Mouse (Mus musculus) bone marrow, adult 2 months (tissue): Measurements from ENCODE around the gene Mettl2. TPM values are rescaled to one million over a fixed set of nuclear protein-coding genes. Genes with fewer than 3 reads are reported as not detected.
A peak's percentile ranks its signal among the peaks of the same experiment; 100 is the strongest.

Experiments used
- H3K27ac ChIP-seq: fragments of 200-500 bp; 2 replicates; pipeline ENCODE4 v1.5.1; 2012; ENCODE audit warnings: low read depth, mild to moderate bottlenecking, control low read depth, inconsistent platforms, low read length; ENCODE audit not compliant: control insufficient read depth, poor library complexity, insufficient read depth
- H3K4me1 ChIP-seq: fragments of 200-500 bp; 2 replicates; pipeline ENCODE4 v1.6.1; 2011; ENCODE audit warnings: low read length; ENCODE audit not compliant: control insufficient read depth, insufficient read depth
- H3K4me3 ChIP-seq: fragments of 200-500 bp; replicated peaks from 2 replicates; pipeline ENCODE3; 2011; ENCODE audit warnings: mild to moderate bottlenecking, low read depth, low read length, control low read depth; ENCODE audit not compliant: control insufficient read depth
- CTCF ChIP-seq: fragments of 200-500 bp; IDR thresholded peaks from 2 replicates; pipeline ENCODE4 v1.5.1; 2011; ENCODE audit warnings: low read length, control low read depth; ENCODE audit not compliant: control insufficient read depth, insufficient read depth
- POLR2A ChIP-seq: fragments of 200-500 bp; IDR thresholded peaks from 2 replicates; pipeline ENCODE4 v1.6.1; 2011; ENCODE audit warnings: low read depth, mild to moderate bottlenecking, control low read depth, low read length, borderline replicate concordance; ENCODE audit not compliant: control insufficient read depth
- WGBS: fragments of 180-500 bp; shearing (Covaris S2); methylation state at CpG from one replicate; pipeline ENCODE4 v1.1.7; 2018; 5-methylcytosine and 5-hydroxymethylcytosine counted together
- polyA plus RNA-seq: library from polyadenylated mRNA; stranded (reverse); fragments of >200 nt; gene quantifications from 2 replicates; pipeline ENCODE4 v1.2.4, GENCODE M21; 2011; ENCODE audit warnings: low replicate concordance; ENCODE audit not compliant: missing spikeins, insufficient read depth, insufficient read length

Mettl2 gene
- polyA plus RNA-seq, 1 experiment = 3.3 TPM

- peak overlapping the region; percentile 84 for H3K4me3 ChIP-seq
- WGBS = under 1% methylated on average over 60 of the region's 60 CpGs
- TF ChIP-seq CTCF = no peak
- peak; percentile 50; the same call in 1 of the 2 replicates for TF ChIP-seq POLR2A
- H3K4me1 ChIP-seq = no peaks in the 10 kb centered on the region; the same call in 1 of the 2 replicates
- peak overlapping the region; percentile 97 for H3K27ac ChIP-seq
Measured at GRCm38 (mm10) chr11:105181126-105181637, 55.0 kb downstream of the Mettl2 start.

GRCm38 (mm10) chr11:105181689-105182460 is 55.6 kb downstream of the Mettl2 start:
- H3K4me1 ChIP-seq = no peaks in the 10 kb centered on the region; the same call in 1 of the 2 replicates
- WGBS = 2% methylated on average over 84 of the region's 89 CpGs
- TF ChIP-seq CTCF (no peak), POLR2A (no peak)
- peak overlapping the region; percentile 97 for H3K27ac ChIP-seq
- peak overlapping the region; percentile 71 for H3K4me3 ChIP-seq

GRCm38 (mm10) chr11:105182461-105182855 is 56.2 kb downstream of the Mettl2 start:
- Histone ChIP-seq H3K27ac (peak overlapping the region; percentile 97), H3K4me3 (peak overlapping the region; percentile 71), H3K4me1 (no peaks in the 10 kb centered on the region; the same call in 1 of the 2 replicates)
- TF ChIP-seq POLR2A (no peak), CTCF (no peak)
- WGBS = 1% methylated on average over 4 of the region's 4 CpGs

DNA sequence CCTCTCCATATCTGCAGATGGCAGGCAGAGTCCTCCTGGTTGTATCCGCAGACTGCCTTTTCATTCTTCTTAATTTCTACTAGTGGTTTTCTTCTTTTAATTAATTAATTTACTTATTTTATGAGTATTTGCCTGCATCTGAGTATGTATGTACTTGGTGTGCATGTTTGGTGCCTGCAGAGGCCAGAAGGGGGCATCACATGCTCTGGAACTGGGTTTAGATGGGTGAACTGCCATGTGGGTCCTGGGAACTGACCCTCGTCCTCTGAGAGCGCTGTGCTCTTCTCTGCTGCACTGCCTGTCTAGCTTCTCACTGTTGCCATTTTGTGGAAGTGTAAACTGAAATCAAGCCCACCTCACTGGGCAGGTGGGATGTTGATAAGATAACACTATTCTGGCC is 58.5 kb downstream of the Mettl2 start:
- TF ChIP-seq POLR2A = no peak
- TF ChIP-seq CTCF = peak; percentile 19; the same call in 1 of the 2 replicates
- 89% methylated on average over 3 of the region's 3 CpGs for WGBS
- H3K4me1 ChIP-seq = no peaks in the 10 kb centered on the region; the same call in 1 of the 2 replicates
- no peak overlapping the region for H3K27ac ChIP-seq
- H3K4me3 ChIP-seq = no peak overlapping the region

Other genes starting within 250 kb of the Mettl2 start
- not detected in 2 replicates for gene Efcab3, start 62.8 kb upstream of the Mettl2 start, polyA plus RNA-seq
- not detected in 2 replicates for gene Gm10842, start 20.5 kb downstream of the Mettl2 start, polyA plus RNA-seq
- gene Tlk2, start 52.4 kb downstream of the Mettl2 start, polyA plus RNA-seq = 25.7 and 33.3 TPM in 2 replicates
- 3.0 and 3.1 TPM in 2 replicates for gene Mrc2, start 166.2 kb downstream of the Mettl2 start, polyA plus RNA-seq